In the genomic region with DNA sequence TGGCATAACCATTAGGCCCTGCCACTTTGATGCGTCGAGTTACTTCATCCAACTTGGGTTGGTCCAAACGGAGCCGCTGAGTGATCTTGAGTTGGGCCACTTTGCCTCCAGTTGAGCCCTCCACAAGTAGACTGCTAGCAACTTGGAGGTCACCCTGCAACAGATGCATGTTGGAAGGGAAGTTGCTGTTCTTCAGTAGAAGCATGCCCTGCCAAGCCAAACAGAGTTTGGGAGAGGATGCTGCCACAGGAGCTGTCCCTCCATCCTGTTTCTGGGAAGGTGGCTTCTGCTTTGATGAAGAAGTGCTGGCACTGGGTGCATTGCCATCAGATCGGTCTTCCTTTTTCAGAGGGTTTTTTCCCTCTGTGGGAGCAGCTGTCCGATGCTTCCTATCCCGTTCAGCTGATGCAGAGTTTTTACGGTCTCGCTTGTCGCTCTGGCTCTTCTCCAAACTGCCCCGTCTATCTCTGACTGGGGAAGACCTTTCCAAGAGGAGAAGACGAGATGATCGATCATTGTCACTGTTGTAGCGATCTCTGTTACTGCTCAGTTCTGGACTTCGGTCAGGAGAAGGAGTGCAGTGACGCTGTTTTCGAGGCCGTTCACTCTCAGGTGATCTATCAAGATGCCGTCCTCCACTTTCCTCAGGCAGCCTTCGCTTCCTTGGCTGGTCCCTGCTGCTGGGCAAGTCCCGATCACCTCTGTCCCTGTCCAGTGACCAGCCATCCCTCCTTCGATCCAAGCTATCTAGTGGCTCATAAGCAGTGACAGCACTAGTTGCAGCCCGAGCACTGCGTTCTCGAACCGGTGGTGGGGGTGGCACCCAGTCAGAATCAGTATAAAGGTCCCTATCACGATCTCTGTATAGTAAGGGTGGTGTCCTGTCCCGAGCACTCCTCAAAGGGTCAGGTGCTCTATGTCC, we compare ENCODE assay signal across 8 mouse cellular contexts. TPM values are rescaled to one million over a fixed set of nuclear protein-coding genes. Genes with fewer than 3 reads are reported as not detected.
DNase-seq lines count a peak whose midpoint lies in the region; ATAC-seq lines count a peak whose summit lies in the region.

No protein-coding gene starts in this region.

- peak; percentile 9 for DNase-seq in gastrocnemius, adult 18-20 months (ENCODE audit: low spot score)
- no peak for DNase-seq in gastrocnemius, postnatal 25 days
- peak; percentile 49 for DNase-seq in adrenal gland, adult 2 months
- DNase-seq in intestine, embryonic 14.5 days (ENCODE audit: low spot score): peak; percentile 53
- DNase-seq in midbrain, embryonic 10.5 days (ENCODE audit: low spot score): no peak
- DNase-seq in embryo, embryonic 10 days (ENCODE audit: low spot score): no peak
- DNase-seq in gastrocnemius, postnatal 10 days: no peak

- H3K36me3 ChIP-seq in forebrain, embryonic 12.5 days (replicated peaks): peaks cover 26% of the 10 kb centered on the region
- peaks cover 36% of the 10 kb centered on the region for H3K36me3 ChIP-seq in intestine, embryonic 14.5 days (ENCODE audit: control insufficient read depth, insufficient read depth, low read length)
- H3K36me3 ChIP-seq in midbrain, embryonic 10.5 days: peaks cover 53% of the 10 kb centered on the region

- peaks cover 29% of the 10 kb centered on the region for H3K4me1 ChIP-seq in forebrain, embryonic 12.5 days
- peaks cover 35% of the 10 kb centered on the region for H3K4me1 ChIP-seq in intestine, embryonic 14.5 days (replicated peaks; ENCODE audit: control insufficient read depth, insufficient read depth, low read length)
- H3K4me1 ChIP-seq in midbrain, embryonic 10.5 days: peaks cover 66% of the 10 kb centered on the region

- H3K27me3 ChIP-seq in forebrain, embryonic 12.5 days: no peaks in the 10 kb centered on the region
- H3K27me3 ChIP-seq in intestine, embryonic 14.5 days (replicated peaks; ENCODE audit: control insufficient read depth, insufficient read depth, low read length): no peaks in the 10 kb centered on the region
- H3K27me3 ChIP-seq in midbrain, embryonic 10.5 days (ENCODE audit: low read depth, poor library complexity, severe bottlenecking): no peaks in the 10 kb centered on the region

- peak overlapping the region; percentile 92; the same call in 1 of the 2 replicates for H3K9ac ChIP-seq in forebrain, embryonic 12.5 days
- H3K9ac ChIP-seq in intestine, embryonic 14.5 days (ENCODE audit: low read length): 0 out of 2 replicates have a peak overlapping the region, but pooled peaks have one; percentile 92

- H3K9me3 ChIP-seq in forebrain, embryonic 12.5 days: no peaks in the 10 kb centered on the region
- no peaks in the 10 kb centered on the region for H3K9me3 ChIP-seq in intestine, embryonic 14.5 days (ENCODE audit: control insufficient read depth, low read length)
- no peaks in the 10 kb centered on the region for H3K9me3 ChIP-seq in midbrain, embryonic 10.5 days (replicated peaks)

- H3K4me3 ChIP-seq in forebrain, embryonic 12.5 days (replicated peaks): peak overlapping the region; percentile 96
- peak overlapping the region; percentile 95 for H3K4me3 ChIP-seq in intestine, embryonic 14.5 days (ENCODE audit: low read depth, low read length)
- H3K4me3 ChIP-seq in midbrain, embryonic 10.5 days: peak overlapping the region; percentile 98

- no peak overlapping the region for H3K27ac ChIP-seq in forebrain, embryonic 12.5 days
- no peak overlapping the region for H3K27ac ChIP-seq in intestine, embryonic 14.5 days (ENCODE audit: low read depth)
- no peak overlapping the region for H3K27ac ChIP-seq in midbrain, embryonic 10.5 days (replicated peaks)

- WGBS in forebrain, embryonic 12.5 days: 87% methylated on average over 28 of the region's 28 CpGs
- whole genome bisulfite sequencing in intestine, embryonic 14.5 days: 60% methylated on average over 28 of the region's 28 CpGs
- WGBS in midbrain, embryonic 10.5 days: 87% methylated on average over 28 of the region's 28 CpGs

- H3K4me2 ChIP-seq in forebrain, embryonic 12.5 days: peak overlapping the region; percentile 93
- peak overlapping the region; percentile 97 for H3K4me2 ChIP-seq in intestine, embryonic 14.5 days (ENCODE audit: low read length)

- no peak for ATAC-seq in forebrain, embryonic 12.5 days (ENCODE audit: low FRiP score)
- ATAC-seq in intestine, embryonic 14.5 days (replicated peaks; ENCODE audit: low FRiP score, low TSS enrichment, low read depth): no peak

RNA-seq across cellular contexts. Expression of a gene that starts 2.7 kb away (rescaled TPM):
- total RNA-seq in gastrocnemius, adult 18-20 months (2021): 10 to 100 TPM; 21.3 to 23.5 TPM
- 10 to 100 TPM; 16.5 TPM for total RNA-seq in gastrocnemius, postnatal 25 days (2021)
- total RNA-seq in adrenal gland, adult 2 months (2021): 10 to 100 TPM; 25.9 to 40.5 TPM
- polyA plus RNA-seq in adrenal gland, adult 2 months (2012; rRNA removed): 4.1 and 4.8 TPM in 2 replicates
- polyA plus RNA-seq in forebrain, embryonic 12.5 days (2016; fragmentation: Nextera tagmentation; extraction: Ambion mirVana): 15.3 and 17.3 TPM in 2 replicates
- 16.7 TPM in 2 replicates for polyA plus RNA-seq in intestine, embryonic 14.5 days (2014; fragmentation: Nextera tagmentation; extraction: Ambion mirVana)
- 17.8 and 18.2 TPM in 2 replicates for polyA plus RNA-seq in midbrain, embryonic 10.5 days (2016; fragmentation: Nextera tagmentation; extraction: Ambion mirVana)
- total RNA-seq in gastrocnemius, postnatal 10 days (2021): 10 to 100 TPM; 19.2 to 24.1 TPM

RNA-seq across cellular contexts. Expression of a gene that starts 39.7 kb away (rescaled TPM):
- under 1 TPM; 0.09 TPM for total RNA-seq in gastrocnemius, adult 18-20 months (2021)
- under 1 TPM in 1 of 2 experiments, not detected in 1; 0.19 TPM for total RNA-seq in gastrocnemius, postnatal 25 days (2021)
- under 1 TPM; 0.32 to 0.59 TPM for total RNA-seq in adrenal gland, adult 2 months (2021)
- polyA plus RNA-seq in adrenal gland, adult 2 months (2012; rRNA removed): 0.11 and 0.16 TPM in 2 replicates
- polyA plus RNA-seq in forebrain, embryonic 12.5 days (2016; fragmentation: Nextera tagmentation; extraction: Ambion mirVana): 3.3 and 3.6 TPM in 2 replicates
- 3.7 and 4.0 TPM in 2 replicates for polyA plus RNA-seq in intestine, embryonic 14.5 days (2014; fragmentation: Nextera tagmentation; extraction: Ambion mirVana)
- polyA plus RNA-seq in midbrain, embryonic 10.5 days (2016; fragmentation: Nextera tagmentation; extraction: Ambion mirVana): 1.5 and 2.3 TPM in 2 replicates
- total RNA-seq in gastrocnemius, postnatal 10 days (2021): under 1 TPM; 0.16 to 0.18 TPM

RNA-seq across cellular contexts. Expression of a gene that starts 52.1 kb away (rescaled TPM):
- 10 to 100 TPM; 57.2 to 58.1 TPM for total RNA-seq in gastrocnemius, adult 18-20 months (2021)
- total RNA-seq in gastrocnemius, postnatal 25 days (2021): 10 to 100 TPM; 47.5 to 55.1 TPM
- 10 to 100 TPM; 76.7 to 86.5 TPM for total RNA-seq in adrenal gland, adult 2 months (2021)
- 36.5 and 47.4 TPM in 2 replicates for polyA plus RNA-seq in adrenal gland, adult 2 months (2012; rRNA removed)
- polyA plus RNA-seq in forebrain, embryonic 12.5 days (2016; fragmentation: Nextera tagmentation; extraction: Ambion mirVana): 165 and 175 TPM in 2 replicates
- polyA plus RNA-seq in intestine, embryonic 14.5 days (2014; fragmentation: Nextera tagmentation; extraction: Ambion mirVana): 196 and 202 TPM in 2 replicates
- polyA plus RNA-seq in midbrain, embryonic 10.5 days (2016; fragmentation: Nextera tagmentation; extraction: Ambion mirVana): 193 and 202 TPM in 2 replicates
- total RNA-seq in gastrocnemius, postnatal 10 days (2021): 10 to 100 TPM; 50.5 to 53.2 TPM

Comparison
In these comparisons a context has a peak if more than half of its experiments do, and no peak if none do; other contexts are left out.
1. DNase-seq: peak in gastrocnemius, adult 18-20 months (single experiment), adrenal gland, adult 2 months (single experiment) and intestine, embryonic 14.5 days (single experiment); none in gastrocnemius, postnatal 25 days (single experiment), midbrain, embryonic 10.5 days (single experiment), embryo, embryonic 10 days (single experiment) and gastrocnemius, postnatal 10 days (single experiment).
2. Peak in every context shown above with its lines, with median percentiles within 50 percentile points of each other: H3K4me3 ChIP-seq.